Mouse (Mus musculus): ENCODE data around the gene Tln2. TPM values are rescaled to one million over a fixed set of nuclear protein-coding genes. Genes with fewer than 3 reads are reported as not detected.

Gene Tln2
- polyA plus RNA-seq, 2 experiments = 17.5 to 39.2 TPM

GRCm38 (mm10) chr9:67604940-67605339 lies 45.4 kb upstream of the Tln2 start:
- no peak for TF ChIP-seq POLR2A (IDR thresholded peaks at IDR 0.05; ENCODE audit: borderline replicate concordance, extremely low read depth, insufficient read depth, insufficient read length)
- Histone ChIP-seq H3K27me3 (ENCODE audit: control insufficient read depth, insufficient read depth, low read length) (no peaks in the 10 kb centered on the region), H3K4me1 (ENCODE audit: control insufficient read depth, insufficient read depth, low read length) (peaks cover 12% of the 10 kb centered on the region; the same call in 1 of the 2 replicates), H3K9me3 (ENCODE audit: control insufficient read depth, low read length) (no peaks in the 10 kb centered on the region), H3K4me3 (replicated peaks; ENCODE audit: low read length) (no peak overlapping the region), H3K4me2 (replicated peaks; ENCODE audit: low read depth, low read length, severe bottlenecking) (no peak overlapping the region), H3K9ac (ENCODE audit: low read depth, low read length, severe bottlenecking) (no peak overlapping the region), H3K36me3 (ENCODE audit: control insufficient read depth, insufficient read depth, low read length) (no peaks in the 10 kb centered on the region), H3K27ac (replicated peaks; ENCODE audit: low read depth, low read length) (no peak overlapping the region)
- DNase-seq (ENCODE audit: low spot score) (no peak), ATAC-seq (ENCODE audit: low FRiP score, low read depth) (no peak)

- Histone ChIP-seq H3K9ac (ENCODE audit: low read depth, low read length, severe bottlenecking) (no peak overlapping the region), H3K4me1 (ENCODE audit: control insufficient read depth, insufficient read depth, low read length) (peaks cover 10% of the 10 kb centered on the region; the same call in 1 of the 2 replicates), H3K27me3 (ENCODE audit: control insufficient read depth, insufficient read depth, low read length) (no peaks in the 10 kb centered on the region), H3K36me3 (ENCODE audit: control insufficient read depth, insufficient read depth, low read length) (no peaks in the 10 kb centered on the region), H3K4me2 (replicated peaks; ENCODE audit: low read depth, low read length, severe bottlenecking) (no peak overlapping the region), H3K4me3 (replicated peaks; ENCODE audit: low read length) (no peak overlapping the region), H3K27ac (replicated peaks; ENCODE audit: low read depth, low read length) (no peak overlapping the region), H3K9me3 (ENCODE audit: control insufficient read depth, low read length) (no peaks in the 10 kb centered on the region)
- WGBS = 78% methylated on average over 5 of the region's 5 CpGs
- no peak for TF ChIP-seq POLR2A (IDR thresholded peaks at IDR 0.05; ENCODE audit: borderline replicate concordance, extremely low read depth, insufficient read depth, insufficient read length)
- ATAC-seq (ENCODE audit: low FRiP score, low read depth) = no peak
- DNase-seq (ENCODE audit: low spot score) = no peak
These were observed 42.8 kb upstream of the Tln2 start for GRCm38 (mm10) chr9:67602347-67602746.

GRCm38 (mm10) chr9:67595221-67595620 lies 35.7 kb upstream of the Tln2 start:
- Histone ChIP-seq H3K36me3 (ENCODE audit: control insufficient read depth, insufficient read depth, low read length) (no peaks in the 10 kb centered on the region), H3K9me3 (ENCODE audit: control insufficient read depth, low read length) (no peaks in the 10 kb centered on the region), H3K27ac (replicated peaks; ENCODE audit: low read depth, low read length) (no peak overlapping the region), H3K27me3 (ENCODE audit: control insufficient read depth, insufficient read depth, low read length) (no peaks in the 10 kb centered on the region), H3K9ac (ENCODE audit: low read depth, low read length, severe bottlenecking) (no peak overlapping the region), H3K4me3 (replicated peaks; ENCODE audit: low read length) (no peak overlapping the region), H3K4me2 (replicated peaks; ENCODE audit: low read depth, low read length, severe bottlenecking) (no peak overlapping the region), H3K4me1 (ENCODE audit: control insufficient read depth, insufficient read depth, low read length) (no peaks in the 10 kb centered on the region)
- WGBS = 78% methylated on average over 5 of the region's 5 CpGs
- ATAC-seq (ENCODE audit: low FRiP score, low read depth) (no peak), DNase-seq (ENCODE audit: low spot score) (no peak)
- TF ChIP-seq POLR2A (IDR thresholded peaks at IDR 0.05; ENCODE audit: borderline replicate concordance, extremely low read depth, insufficient read depth, insufficient read length) = no peak

GRCm38 (mm10) chr9:67593469-67594141 lies 34.1 kb upstream of the Tln2 start:
- H3K27ac ChIP-seq (replicated peaks; ENCODE audit: low read depth, low read length) = no peak overlapping the region
- no peak overlapping the region for H3K4me2 ChIP-seq (replicated peaks; ENCODE audit: low read depth, low read length, severe bottlenecking)
- no peak overlapping the region for H3K4me3 ChIP-seq (replicated peaks; ENCODE audit: low read length)
- 86% methylated on average over 9 of the region's 9 CpGs for WGBS
- H3K4me1 ChIP-seq (ENCODE audit: control insufficient read depth, insufficient read depth, low read length) = no peaks in the 10 kb centered on the region
- ATAC-seq (ENCODE audit: low FRiP score, low read depth) (no peak), DNase-seq (ENCODE audit: low spot score) (no peak)
- TF ChIP-seq POLR2A (IDR thresholded peaks at IDR 0.05; ENCODE audit: borderline replicate concordance, extremely low read depth, insufficient read depth, insufficient read length) = no peak
- no peak overlapping the region for H3K9ac ChIP-seq (ENCODE audit: low read depth, low read length, severe bottlenecking)
- H3K9me3 ChIP-seq (ENCODE audit: control insufficient read depth, low read length) = no peaks in the 10 kb centered on the region
- no peaks in the 10 kb centered on the region for H3K27me3 ChIP-seq (ENCODE audit: control insufficient read depth, insufficient read depth, low read length)
- H3K36me3 ChIP-seq (ENCODE audit: control insufficient read depth, insufficient read depth, low read length) = no peaks in the 10 kb centered on the region

- Histone ChIP-seq H3K36me3 (ENCODE audit: control insufficient read depth, insufficient read depth, low read length) (no peaks in the 10 kb centered on the region), H3K27ac (replicated peaks; ENCODE audit: low read depth, low read length) (no peak overlapping the region), H3K9ac (ENCODE audit: low read depth, low read length, severe bottlenecking) (no peak overlapping the region), H3K4me3 (replicated peaks; ENCODE audit: low read length) (no peak overlapping the region), H3K4me1 (ENCODE audit: control insufficient read depth, insufficient read depth, low read length) (no peaks in the 10 kb centered on the region), H3K9me3 (ENCODE audit: control insufficient read depth, low read length) (no peaks in the 10 kb centered on the region), H3K27me3 (ENCODE audit: control insufficient read depth, insufficient read depth, low read length) (no peaks in the 10 kb centered on the region), H3K4me2 (replicated peaks; ENCODE audit: low read depth, low read length, severe bottlenecking) (no peak overlapping the region)
- TF ChIP-seq POLR2A (IDR thresholded peaks at IDR 0.05; ENCODE audit: borderline replicate concordance, extremely low read depth, insufficient read depth, insufficient read length) = no peak
- no peak for DNase-seq (ENCODE audit: low spot score)
- WGBS = 81% methylated on average over 5 of the region's 5 CpGs
- ATAC-seq (ENCODE audit: low FRiP score, low read depth) = no peak
These were observed 33.2 kb upstream of the Tln2 start for GRCm38 (mm10) chr9:67592726-67593125.
